Mouse (Mus musculus) brown adipose tissue, adult 24 weeks (tissue): Measurements from ENCODE around the gene Ccdc30. TPM values are rescaled to one million over a fixed set of nuclear protein-coding genes. Genes with fewer than 3 reads are reported as not detected.

Experiments
- H3K27ac ChIP-seq: fragments of 200-500 bp; replicated peaks from 2 replicates; pipeline ENCODE4 v1.5.1; 2012; ENCODE audit warnings: low read depth, mild to moderate bottlenecking, low read length
- H3K4me1 ChIP-seq: fragments of 200-500 bp; 2 replicates; pipeline ENCODE4 v1.6.1; 2012; ENCODE audit warnings: low read length, mixed read lengths; ENCODE audit not compliant: control insufficient read depth, insufficient read depth, insufficient read length
- H3K4me3 ChIP-seq: fragments of 200-500 bp; 2 replicates; pipeline ENCODE4 v1.5.1; 2012; ENCODE audit warnings: low read depth, mild to moderate bottlenecking, low read length, moderate library complexity; ENCODE audit not compliant: insufficient read depth
- polyA plus RNA-seq: library from polyadenylated mRNA; stranded (reverse); fragments of >200 nt; gene quantifications from 2 replicates; pipeline ENCODE4 v1.2.4, GENCODE M21; 2012; ENCODE audit not compliant: missing spikeins, insufficient read depth, insufficient read length

The Ccdc30 gene
- polyA plus RNA-seq, 1 experiment: 0.87 TPM

DNA sequence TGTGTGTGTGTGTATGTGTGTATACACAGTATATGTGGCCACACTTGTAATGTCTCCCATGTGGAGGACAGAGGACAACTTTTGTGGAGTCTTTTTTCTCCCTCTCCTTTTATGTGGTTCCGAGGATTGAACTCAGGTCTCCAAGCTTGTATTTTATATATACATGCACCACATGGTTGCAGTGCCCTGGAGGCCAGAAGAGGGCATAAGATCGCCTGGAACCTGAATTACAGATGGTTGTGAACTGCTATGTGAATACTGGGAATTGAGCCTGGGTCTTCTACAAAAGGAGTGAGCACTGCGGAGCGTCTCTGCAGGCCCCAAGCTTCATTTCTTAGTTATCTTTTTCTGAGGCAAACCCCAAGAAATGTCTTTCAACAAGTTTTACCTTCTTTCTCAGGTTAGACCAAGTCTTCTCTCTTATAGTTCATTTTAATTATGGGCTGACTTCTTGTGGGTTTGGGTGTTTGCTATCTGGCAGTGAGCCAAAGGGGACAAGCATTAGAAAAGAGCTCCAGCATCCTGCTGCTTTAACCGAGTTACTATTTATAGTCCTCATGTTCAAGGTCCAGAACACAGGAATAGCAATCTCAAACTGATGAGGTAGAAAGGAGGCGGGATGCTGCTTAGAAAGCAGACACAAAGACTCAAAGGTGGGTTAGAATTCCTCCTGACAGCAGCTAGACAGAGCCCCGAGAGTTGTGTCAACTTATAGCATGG, 33.7 kb downstream of the Ccdc30 start:
- Histone ChIP-seq H3K27ac (no peak overlapping the region), H3K4me3 (no peak overlapping the region)

DNA sequence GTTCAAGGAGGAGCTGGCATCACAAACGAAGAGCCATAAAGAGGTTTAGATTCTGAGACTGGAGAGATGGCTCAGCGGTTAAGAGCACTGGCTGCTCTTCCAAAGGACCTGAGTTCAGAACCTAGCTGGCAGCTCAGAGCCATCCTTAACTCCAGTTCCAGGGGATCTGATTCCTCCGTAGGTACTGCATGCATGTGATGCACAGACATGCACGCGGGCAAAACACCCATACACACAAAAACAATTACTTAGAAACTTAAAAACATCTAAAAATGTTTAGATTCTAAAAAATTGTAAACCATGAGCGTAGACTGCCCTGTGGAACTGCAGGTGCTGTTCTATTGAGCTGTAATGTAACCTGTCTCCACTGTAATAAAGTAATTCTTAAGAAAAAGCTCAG, 45.9 kb downstream of the Ccdc30 start:
- no peaks in the 10 kb centered on the region for H3K4me1 ChIP-seq
- no peak overlapping the region for H3K27ac ChIP-seq
- H3K4me3 ChIP-seq: no peak overlapping the region

More for the DNA sequence above, 33.7 kb downstream of the Ccdc30 start:
- no peaks in the 10 kb centered on the region for H3K4me1 ChIP-seq

DNA sequence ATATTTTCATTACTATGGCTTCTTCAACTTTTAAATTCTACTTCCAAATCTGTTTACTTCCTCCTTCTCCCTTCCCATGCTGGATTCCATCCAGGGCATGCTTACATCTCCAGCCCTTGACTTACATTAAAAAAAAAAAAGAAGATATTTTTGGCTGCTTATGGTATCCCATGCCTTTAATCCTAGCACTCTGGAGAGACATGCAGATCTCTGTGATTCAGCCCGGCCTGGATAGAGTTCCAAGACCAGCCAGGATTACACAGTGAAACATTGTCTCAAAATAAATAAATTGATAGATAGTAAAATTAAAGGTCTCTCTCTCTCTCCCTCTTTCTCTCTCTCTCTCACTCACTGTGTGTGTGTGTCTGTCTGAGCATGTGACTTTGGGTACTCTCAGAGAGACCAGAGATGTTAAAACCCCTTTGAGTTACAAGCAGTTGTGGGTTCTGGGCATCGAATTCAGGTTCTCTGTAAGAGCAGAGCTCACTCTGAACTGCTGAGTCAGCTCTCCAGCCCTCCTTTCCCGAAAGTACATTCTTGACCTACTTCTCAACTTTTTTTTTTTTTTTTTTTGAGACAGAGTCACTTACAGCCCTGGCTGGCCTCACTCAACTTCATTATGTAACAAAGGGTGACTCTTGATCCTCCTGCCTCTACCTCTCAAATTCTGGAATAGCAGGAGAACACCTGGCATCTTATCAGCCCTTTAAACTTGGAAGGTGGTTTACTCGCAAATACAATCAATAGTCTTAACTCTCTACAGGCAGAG, 48.4 kb downstream of the Ccdc30 start:
- H3K27ac ChIP-seq: no peak overlapping the region
- no peaks in the 10 kb centered on the region for H3K4me1 ChIP-seq
- H3K4me3 ChIP-seq: no peak overlapping the region

DNA sequence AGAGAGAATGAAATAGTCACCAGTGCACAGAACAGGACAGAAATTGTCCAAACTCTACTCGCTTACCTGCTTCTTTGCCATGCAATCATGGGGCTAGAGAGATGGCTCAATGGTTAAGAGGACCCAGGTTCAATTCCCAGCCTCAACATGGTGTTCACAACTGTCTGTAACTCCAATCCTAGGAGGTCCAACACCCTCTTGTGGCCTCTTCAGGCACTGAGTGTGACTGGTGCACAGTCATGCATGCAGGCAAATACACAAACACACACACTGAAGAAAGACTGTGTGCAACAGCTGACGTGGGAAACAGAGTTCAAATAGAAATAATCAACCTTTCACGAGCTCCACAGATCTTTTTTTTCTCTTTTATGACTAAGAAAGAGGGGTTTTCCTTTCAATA, 53.1 kb downstream of the Ccdc30 start:
- Histone ChIP-seq H3K4me1 (no peaks in the 10 kb centered on the region), H3K27ac (no peak overlapping the region), H3K4me3 (no peak overlapping the region)

DNA sequence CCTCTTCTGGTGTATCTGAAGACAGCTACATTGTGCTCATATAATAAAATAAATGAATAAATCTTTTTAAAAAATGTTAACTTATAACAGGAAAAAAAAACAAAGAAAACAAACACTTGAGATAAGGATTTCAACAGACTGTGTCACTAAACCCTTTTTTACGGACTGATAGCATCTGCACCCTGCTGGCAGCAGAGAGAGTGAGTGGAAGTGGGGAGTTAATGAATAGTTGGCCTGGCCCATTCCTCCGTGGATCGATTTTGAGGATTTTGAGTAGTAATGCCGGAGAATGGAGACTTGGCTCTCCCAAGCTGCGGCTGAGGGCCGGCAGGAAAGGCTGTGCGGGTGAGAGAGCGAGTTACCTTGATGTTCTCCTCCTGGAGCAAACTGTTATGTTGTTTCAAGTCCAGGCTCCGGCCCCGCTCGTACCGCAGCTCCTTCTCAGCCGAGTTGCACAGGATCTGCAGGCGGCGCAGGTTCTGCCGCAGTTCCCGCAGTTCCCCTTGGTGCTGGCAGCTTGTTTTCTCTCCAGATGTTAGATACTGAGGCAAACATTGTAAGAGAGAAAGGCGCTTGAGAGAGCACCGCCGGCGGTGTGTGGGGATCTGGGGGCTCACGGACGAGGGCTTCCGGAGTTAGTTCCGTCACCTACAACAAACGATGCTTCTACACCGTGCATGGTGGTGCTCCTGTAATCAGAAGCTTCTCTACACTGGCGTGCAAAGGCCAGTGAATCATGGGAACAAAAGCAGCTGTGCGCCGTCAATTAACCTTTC, 55.9 kb downstream of the Ccdc30 start:
- Histone ChIP-seq H3K27ac (no peak overlapping the region), H3K4me3 (peak overlapping the region; percentile 27), H3K4me1 (no peaks in the 10 kb centered on the region)

DNA sequence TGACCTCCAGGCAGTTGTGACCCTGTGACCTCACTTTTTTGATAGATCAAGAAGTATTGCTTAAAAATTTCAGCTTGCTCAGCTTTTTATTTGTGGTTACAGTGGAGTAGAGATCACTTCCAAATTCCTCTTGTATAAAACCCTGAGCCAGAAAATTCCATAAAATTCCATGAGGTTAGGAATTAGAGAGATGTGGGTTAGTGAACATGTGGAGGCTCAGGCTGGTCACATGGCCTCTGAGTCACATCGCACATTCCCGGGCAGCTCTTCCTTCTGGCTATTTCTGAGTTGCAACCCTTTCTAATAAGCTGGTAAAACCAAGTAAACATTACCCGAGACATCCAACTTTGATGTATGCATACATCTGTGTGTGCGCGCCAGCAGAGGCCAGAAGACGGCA, 69.8 kb downstream of the Ccdc30 start:
- Histone ChIP-seq H3K27ac (no peak overlapping the region), H3K4me3 (no peak overlapping the region), H3K4me1 (no peaks in the 10 kb centered on the region)

DNA sequence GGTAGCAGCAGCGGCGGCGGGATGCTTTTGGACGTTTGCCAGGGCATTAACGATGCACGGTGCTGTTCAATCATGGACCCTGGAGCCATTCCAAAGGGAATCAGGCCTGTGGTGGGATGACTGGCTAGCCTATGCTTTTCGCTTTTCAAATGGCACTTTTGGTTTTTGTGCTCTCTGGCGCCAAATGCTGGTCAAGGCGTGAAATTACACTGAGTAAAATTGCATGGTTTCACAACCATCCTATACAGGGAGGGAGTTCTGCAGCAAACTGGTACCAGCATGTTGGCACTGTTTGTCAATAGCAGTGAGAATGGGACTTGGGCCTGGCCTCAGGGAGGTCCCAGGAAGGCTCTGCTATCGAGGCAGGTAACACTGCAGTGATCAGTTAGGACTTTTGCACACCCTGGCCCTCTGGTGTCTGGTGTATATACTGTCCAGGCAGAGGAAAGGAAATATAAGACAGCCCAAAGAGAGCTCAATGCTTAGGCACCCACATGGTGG, 76.4 kb downstream of the Ccdc30 start:
- H3K4me1 ChIP-seq: no peaks in the 10 kb centered on the region
- no peak overlapping the region for H3K4me3 ChIP-seq
- no peak overlapping the region for H3K27ac ChIP-seq

DNA sequence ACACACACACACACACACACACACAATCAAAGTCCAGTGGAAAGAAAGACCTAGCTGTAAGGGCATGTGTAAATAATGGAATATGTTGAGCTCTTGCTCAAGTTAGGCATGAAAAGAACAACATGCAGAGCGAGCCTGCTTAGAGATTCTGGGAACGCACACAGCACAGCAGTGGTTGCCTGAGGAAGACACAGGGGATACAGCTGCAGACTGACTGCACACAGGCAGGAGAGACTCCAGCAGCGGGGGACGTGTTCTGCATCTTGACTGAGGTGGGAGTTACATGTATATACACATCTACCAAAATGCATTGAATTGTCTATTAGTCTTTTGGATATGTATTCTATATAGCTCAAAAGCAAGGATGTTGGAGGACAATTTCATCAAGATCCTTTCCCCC, 76.9 kb downstream of the Ccdc30 start:
- H3K4me1 ChIP-seq: no peaks in the 10 kb centered on the region
- H3K27ac ChIP-seq: no peak overlapping the region
- no peak overlapping the region for H3K4me3 ChIP-seq

DNA sequence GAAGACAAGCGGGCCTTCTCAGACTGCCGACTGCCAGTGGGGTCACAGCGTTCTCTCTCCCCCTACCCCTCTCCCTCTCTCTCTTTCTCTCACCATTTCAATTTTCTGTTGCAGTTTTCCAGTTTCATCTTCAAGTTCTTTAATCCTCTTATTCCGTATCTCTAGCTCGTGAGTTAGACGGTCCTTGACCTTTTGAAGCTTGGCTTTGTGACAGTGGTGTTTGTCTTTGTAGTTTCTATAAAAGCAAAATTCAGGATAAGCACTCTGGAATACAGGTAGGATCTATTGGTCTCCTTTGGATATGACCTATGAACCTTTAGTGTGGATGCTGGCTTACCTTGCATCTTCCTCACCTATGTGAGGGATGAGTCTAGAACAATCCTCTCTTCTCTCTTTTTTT, 81.8 kb downstream of the Ccdc30 start:
- H3K4me3 ChIP-seq: no peak overlapping the region
- H3K27ac ChIP-seq: no peak overlapping the region
- H3K4me1 ChIP-seq: no peaks in the 10 kb centered on the region

DNA sequence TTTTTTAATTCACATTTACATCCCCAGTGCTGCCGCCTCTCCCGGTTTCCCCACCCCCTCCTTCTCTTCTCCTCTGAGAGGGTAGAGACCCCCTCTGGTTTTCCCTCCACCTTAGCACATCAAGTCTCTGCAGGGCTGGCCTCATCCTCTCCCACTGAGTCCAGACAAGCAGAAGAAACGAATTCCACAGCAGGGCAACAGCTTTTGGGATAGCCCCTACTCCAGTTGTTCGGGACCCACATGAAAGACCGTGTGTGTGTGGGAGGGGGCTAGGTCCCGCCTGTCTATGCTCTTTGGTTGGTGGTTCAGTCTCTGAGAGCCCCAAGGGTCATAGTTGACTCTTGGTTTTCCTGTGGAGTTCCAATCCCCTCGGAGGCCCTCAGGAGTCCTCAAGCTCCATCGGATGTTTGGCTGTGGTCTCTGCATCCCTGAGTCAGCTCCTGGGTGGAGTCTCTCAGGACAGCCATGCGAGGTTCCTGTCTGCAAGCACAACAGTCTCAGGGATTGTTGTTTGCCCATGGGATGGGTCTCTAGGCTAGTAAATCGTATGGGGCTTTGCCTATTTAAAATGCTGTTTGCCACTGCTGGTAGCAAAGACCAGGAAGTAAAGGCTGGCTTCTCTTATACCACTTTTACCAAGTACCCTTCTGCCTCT, 94.3 kb downstream of the Ccdc30 start:
- H3K4me3 ChIP-seq: peak overlapping the region; percentile 75
- peaks cover 8% of the 10 kb centered on the region for H3K4me1 ChIP-seq
- no peak overlapping the region for H3K27ac ChIP-seq

DNA sequence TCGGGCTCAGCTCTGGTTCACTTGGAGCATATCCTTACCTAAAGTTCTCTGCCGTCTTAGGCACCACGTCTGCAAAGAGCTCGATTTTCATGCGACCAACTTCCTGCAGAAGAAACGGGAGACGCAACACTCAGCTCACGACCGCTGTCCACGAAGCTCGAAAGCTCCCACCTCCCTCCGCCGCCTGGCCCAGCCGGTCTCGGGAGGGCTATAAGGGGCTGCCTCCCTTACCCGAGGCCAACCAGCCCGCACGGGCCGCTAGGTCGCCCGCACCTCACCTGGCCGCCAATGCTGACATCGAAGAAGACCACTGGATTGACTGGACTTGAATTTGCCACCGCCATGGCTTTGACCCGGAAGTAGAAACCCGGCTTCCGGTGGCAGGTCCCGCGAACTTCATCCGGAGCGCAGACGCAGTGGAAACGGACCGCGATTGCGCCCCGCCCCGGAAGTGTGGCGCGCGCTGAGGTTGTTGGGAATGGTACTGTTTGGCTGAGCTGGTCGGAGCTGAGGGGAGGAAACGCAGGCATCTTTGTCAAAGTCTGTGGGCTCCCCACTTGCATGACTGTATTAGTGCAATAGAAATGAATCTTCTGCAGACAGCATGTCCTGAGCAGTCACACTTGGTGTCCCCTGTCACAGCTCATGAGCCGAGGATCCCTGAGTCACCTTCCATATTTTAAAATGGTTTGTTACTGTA, 95.0 kb downstream of the Ccdc30 start, which contains the start of gene Ppih:
Gene Ppih, minus strand, starts transcription at position 416 of the 700 bp plus-strand sequence.
- peaks cover 8% of the 10 kb centered on the region for H3K4me1 ChIP-seq
- peak within 1 kb of the TSS; percentile 79 for H3K4me3 ChIP-seq

DNA sequence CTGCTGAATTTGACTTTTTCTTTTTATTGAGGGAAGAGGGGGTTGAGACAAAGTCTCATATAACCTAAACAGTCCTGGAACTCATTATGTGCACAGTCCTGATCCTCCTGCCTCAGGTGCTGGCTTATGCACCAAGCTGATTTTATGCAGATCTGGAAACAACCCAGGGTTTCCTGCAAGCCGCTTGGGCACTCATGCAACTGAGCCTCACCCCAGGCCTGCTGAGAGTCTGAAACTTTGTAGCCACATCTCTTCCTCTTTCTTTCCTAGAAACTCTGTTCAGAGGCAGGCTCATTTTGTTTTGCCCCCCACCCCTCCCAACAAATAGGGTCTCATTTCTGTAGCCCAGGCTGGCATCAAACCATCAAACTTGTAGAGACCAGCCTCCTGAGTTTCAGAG, 101.6 kb downstream of the Ccdc30 start:
- no peak overlapping the region for H3K4me3 ChIP-seq
- H3K4me1 ChIP-seq: no peaks in the 10 kb centered on the region

More for the DNA sequence above, 95.0 kb downstream of the Ccdc30 start, which contains the start of gene Ppih:
- H3K27ac ChIP-seq: peak within 1 kb of the TSS; percentile 71; the same call in 1 of the 2 replicates

DNA sequence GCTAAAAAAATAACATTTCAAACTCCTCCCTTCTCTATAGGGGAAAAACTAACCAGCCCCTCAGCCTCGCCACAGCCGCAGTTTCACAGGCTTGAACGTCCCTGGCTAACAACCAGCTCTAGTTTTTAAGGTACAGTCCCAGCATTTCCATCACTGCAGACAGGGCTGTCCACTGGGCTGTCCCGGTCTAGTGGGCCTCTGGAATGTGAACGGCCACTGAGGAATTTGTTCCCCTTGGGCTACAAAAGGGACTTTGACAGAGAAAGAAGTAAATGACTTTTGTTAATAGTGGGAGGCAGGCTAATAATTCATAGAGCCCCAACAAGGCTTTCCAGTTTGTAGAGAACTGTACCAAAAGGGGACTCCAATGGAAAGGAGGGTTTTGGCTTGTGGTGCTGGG, 109.9 kb downstream of the Ccdc30 start:
- H3K27ac ChIP-seq: no peak overlapping the region
- H3K4me3 ChIP-seq: no peak overlapping the region
- no peaks in the 10 kb centered on the region for H3K4me1 ChIP-seq

More for the DNA sequence above, 101.6 kb downstream of the Ccdc30 start:
- H3K27ac ChIP-seq: no peak overlapping the region

DNA sequence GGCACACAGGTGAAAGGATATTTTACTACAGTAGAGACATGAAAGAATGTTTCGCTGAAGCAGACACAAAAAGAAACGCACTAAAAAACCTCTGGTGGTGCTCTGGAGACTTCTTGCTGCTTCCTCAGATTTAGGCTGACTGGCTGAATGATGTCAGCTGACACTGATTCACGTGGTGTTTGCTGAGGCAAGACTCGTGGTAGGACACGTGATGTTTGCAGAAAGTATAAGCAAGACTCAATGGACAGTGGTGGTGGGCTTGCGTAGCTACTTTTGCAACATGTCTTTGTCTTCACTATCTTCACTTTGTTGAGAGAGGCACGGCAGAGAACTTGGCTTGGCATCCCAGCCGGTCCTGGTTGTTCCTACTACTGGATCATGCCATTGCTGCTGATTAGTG, 112.0 kb downstream of the Ccdc30 start:
- Histone ChIP-seq H3K27ac (no peak overlapping the region), H3K4me3 (no peak overlapping the region), H3K4me1 (no peaks in the 10 kb centered on the region)
